Mouse (Mus musculus) midbrain, embryonic 10.5 days (tissue): ENCODE measurements around the gene Prkaa1. TPM values are rescaled to one million over a fixed set of nuclear protein-coding genes. Genes with fewer than 3 reads are reported as not detected.
"Not testable (repeated sequence)": the region's sequence is repeated elsewhere in the genome, so short reads cannot be mapped to it uniquely, and the experiment has no call there.

Source experiments
- DNase-seq: peaks from one replicate; pipeline ENCODE4 v3.0.0-alpha.2; 2017; ENCODE audit warnings: low spot score
- H3K27ac ChIP-seq: fragments of 300-500 bp; sonication (generic); replicated peaks from 2 replicates; pipeline ENCODE4 v1.5.1; 2016; ENCODE audit warnings: mild to moderate bottlenecking
- H3K27me3 ChIP-seq: fragments of 300-500 bp; sonication (generic); 2 replicates; pipeline ENCODE4 v1.6.1; 2016; ENCODE audit warnings: low read depth, mild to moderate bottlenecking; ENCODE audit not compliant: poor library complexity, severe bottlenecking
- H3K36me3 ChIP-seq: fragments of 300-500 bp; sonication (generic); 2 replicates; pipeline ENCODE4 v1.6.1; 2016; ENCODE audit warnings: mild to moderate bottlenecking, moderate library complexity
- H3K4me1 ChIP-seq: fragments of 300-500 bp; sonication (generic); 2 replicates; pipeline ENCODE4 v1.6.1; 2016
- H3K4me3 ChIP-seq: fragments of 300-500 bp; sonication (generic); 2 replicates; pipeline ENCODE4 v1.5.1; 2016; ENCODE audit warnings: mild to moderate bottlenecking, moderate library complexity
- H3K9me3 ChIP-seq: fragments of 300-500 bp; sonication (generic); replicated peaks from 2 replicates; pipeline ENCODE4 v1.6.1; 2016; ENCODE audit warnings: mild to moderate bottlenecking
- WGBS: fragments of 180-500 bp; shearing (Covaris S2); methylation state at CpG from one replicate; pipeline ENCODE4 v1.1.7; 2016; 5-methylcytosine and 5-hydroxymethylcytosine counted together
- polyA plus RNA-seq: library from polyadenylated mRNA; unstranded; fragments of >200 nt; fragmentation: Nextera tagmentation; extraction: Ambion mirVana; gene quantifications from 2 replicates; pipeline ENCODE4 v1.2.1, GENCODE M21; 2016

Gene Prkaa1
- polyA plus RNA-seq, 1 experiment from 2014 or later, result 13.6 TPM

DNA sequence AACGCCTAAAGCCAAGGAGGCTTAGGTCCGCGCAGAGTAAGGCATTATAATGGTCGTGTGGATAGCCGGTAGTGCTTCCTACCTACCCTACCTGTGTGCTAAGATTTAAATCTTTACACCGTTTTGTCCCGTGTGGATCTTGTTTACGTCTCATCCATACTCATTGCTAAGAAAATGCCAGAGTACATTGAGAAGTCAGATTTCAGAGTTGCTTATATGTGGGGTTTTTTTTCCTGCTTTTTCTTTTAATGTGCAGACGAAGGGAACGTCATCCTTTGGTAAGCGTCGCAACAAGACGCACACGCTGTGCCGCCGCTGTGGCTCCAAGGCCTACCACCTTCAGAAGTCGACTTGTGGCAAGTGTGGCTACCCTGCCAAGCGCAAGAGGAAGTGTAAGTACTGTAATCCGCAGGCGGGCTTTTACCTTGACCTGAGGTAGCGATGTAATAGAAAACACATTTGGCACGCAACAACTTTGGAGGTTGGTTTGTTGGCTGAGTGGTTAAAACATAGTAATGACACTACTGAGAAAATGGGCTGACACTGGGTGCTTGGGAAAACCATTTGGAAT is 26.5 kb upstream of the Prkaa1 start:
- Histone ChIP-seq H3K27me3 (no peaks in the 10 kb centered on the region), H3K4me3 (peak overlapping the region; percentile 86), H3K4me1 (peaks cover 23% of the 10 kb centered on the region), H3K36me3 (peaks cover 49% of the 10 kb centered on the region), H3K9me3 (no peaks in the 10 kb centered on the region), H3K27ac (peak overlapping the region; percentile 95)
- no peak for DNase-seq
- 4% methylated on average over 22 of the region's 22 CpGs for WGBS

DNA sequence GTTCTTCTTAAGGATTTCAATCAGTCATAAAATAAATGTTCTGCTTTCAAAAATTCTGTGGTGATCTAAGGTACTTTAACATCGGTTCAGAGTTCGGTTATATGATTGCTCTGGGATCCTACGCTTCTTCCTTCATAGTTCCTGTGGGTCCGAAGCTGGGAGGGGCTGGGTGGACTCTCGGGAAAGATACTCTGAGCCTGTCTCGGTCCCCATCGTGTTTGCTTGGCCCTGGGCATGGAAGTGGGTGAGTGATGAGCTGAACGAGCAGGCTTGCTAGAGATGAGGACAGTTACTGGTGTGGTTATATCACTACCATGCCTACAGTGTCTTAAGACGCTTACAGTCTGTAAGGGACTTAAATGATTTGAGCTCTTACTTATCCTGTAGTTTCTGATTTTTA is 25.0 kb upstream of the Prkaa1 start:
- WGBS, result 93% methylated on average over 9 of the region's 9 CpGs
- peaks cover 64% of the 10 kb centered on the region for H3K36me3 ChIP-seq
- no peak overlapping the region for H3K4me3 ChIP-seq

DNA sequence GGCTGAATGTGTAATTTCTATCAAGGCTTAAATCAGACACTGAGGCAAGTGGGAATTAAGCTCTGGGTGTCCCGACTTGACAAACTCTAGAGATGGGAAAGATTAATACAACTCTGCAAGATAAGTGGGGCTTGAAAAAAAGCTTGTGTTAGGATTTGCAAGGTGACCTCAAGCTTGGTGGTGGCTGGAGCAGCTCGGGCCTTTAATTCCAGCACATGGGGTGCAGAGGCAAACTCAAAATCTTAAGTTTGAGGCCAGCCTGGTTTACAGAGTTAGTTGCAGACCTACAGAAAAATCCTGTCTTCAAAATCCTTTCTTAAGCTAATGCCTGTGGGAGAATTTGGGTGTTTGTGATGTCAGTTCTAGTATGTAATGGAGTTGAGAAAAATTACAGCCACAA is 24.5 kb upstream of the Prkaa1 start:
- 97% methylated on average over 2 of the region's 2 CpGs for WGBS
- DNase-seq, result no peak
- Histone ChIP-seq H3K27ac (no peak overlapping the region), H3K4me1 (peaks cover 23% of the 10 kb centered on the region), H3K36me3 (peaks cover 69% of the 10 kb centered on the region), H3K9me3 (no peaks in the 10 kb centered on the region), H3K4me3 (no peak overlapping the region), H3K27me3 (no peaks in the 10 kb centered on the region)

More for the DNA sequence above, 25.0 kb upstream of the Prkaa1 start:
- peaks cover 23% of the 10 kb centered on the region for H3K4me1 ChIP-seq
- no peaks in the 10 kb centered on the region for H3K27me3 ChIP-seq
- no peaks in the 10 kb centered on the region for H3K9me3 ChIP-seq
- no peak overlapping the region for H3K27ac ChIP-seq
- no peak for DNase-seq

DNA sequence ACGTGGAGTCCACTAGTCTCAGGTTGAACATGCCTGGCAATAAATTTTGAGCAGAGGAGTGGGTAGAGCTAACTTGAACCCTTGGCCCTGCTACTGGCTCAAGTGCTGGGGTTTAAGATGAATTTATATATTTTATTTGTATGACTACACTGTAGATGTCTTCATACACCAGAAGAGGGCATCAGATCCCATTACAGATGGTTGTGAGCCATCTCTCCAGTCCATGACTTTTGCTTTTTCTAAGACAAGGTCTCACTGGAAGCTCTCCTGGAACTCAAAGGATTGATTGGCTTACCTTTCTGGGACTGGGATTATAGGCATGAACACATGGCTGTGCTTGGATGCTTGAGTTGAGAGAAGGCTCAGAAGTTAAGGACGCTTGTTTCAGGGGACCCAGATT is 24.0 kb upstream of the Prkaa1 start:
- WGBS, result 91% methylated on average over 2 of the region's 2 CpGs
- peaks cover 75% of the 10 kb centered on the region for H3K36me3 ChIP-seq
- H3K9me3 ChIP-seq, result no peaks in the 10 kb centered on the region
- DNase-seq, result no peak
- peaks cover 21% of the 10 kb centered on the region for H3K4me1 ChIP-seq
- H3K27me3 ChIP-seq, result no peaks in the 10 kb centered on the region
- H3K4me3 ChIP-seq, result no peak overlapping the region
- no peak overlapping the region for H3K27ac ChIP-seq

DNA sequence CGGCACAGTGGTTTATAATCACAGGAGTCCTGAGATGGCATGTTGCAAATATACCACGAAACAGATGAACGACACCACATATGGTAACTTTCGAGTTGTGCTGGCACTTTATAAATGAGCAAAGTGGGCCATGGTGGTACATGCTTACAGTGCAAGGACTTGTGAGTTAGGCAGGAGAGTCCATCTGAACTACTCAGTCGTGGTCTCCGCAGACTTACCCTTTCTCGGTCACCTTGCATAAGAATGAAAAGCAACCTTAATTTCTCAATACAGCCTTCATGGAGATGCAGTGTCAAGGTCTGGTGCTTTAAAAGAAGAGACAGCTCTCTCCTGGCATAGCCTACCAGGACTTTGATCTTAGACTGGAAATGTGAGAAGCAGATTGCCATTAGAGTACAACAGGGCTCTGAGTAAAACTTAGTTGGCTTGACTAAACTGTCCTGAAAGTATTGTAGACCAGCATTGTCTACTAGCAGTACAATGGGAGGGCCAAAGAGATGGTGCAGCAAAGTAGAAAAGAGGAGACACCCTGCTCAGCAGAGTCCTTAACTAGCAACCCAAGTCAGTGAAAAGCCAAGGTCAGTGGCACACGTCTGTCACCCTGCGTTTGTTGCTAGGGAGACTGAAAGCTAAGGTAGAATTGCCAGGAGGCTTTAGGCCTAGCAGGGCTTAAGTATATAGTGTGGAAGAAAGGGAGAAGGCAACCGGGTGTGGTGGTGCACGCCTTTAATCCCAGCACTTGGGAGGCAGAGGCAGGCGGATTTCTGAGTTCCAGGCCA is 21.9 kb upstream of the Prkaa1 start:
- no peaks in the 10 kb centered on the region for H3K9me3 ChIP-seq
- no peaks in the 10 kb centered on the region for H3K27me3 ChIP-seq
- peaks cover 81% of the 10 kb centered on the region for H3K36me3 ChIP-seq
- 90% methylated on average over 12 of the region's 12 CpGs for WGBS
- H3K4me1 ChIP-seq, result peaks cover 12% of the 10 kb centered on the region
- no peak for DNase-seq
- H3K27ac ChIP-seq, result no peak overlapping the region
- no peak overlapping the region for H3K4me3 ChIP-seq

DNA sequence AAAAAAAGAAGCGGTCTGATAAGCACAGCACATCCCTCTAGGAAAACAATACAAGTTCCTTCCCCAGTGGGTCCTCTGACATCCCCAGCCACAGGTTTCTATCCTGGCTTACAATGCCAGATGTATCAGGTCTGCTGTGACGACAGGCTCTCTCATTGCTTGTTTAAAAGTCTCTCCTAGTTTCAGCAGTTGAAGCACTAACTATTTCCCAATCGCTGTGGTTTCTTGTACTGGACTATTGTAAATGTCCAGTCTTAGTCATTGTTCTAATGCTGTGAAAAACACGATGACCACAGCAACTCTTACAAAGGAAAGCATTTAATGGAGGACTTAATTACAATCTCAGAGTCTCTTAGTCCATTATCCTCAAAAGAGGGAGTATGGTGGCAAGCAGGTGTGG is 17.2 kb upstream of the Prkaa1 start:
- no peaks in the 10 kb centered on the region for H3K9me3 ChIP-seq
- 75% methylated on average over 4 of the region's 4 CpGs for WGBS
- no peaks in the 10 kb centered on the region for H3K27me3 ChIP-seq
- no peak overlapping the region for H3K27ac ChIP-seq
- peaks cover 39% of the 10 kb centered on the region for H3K36me3 ChIP-seq
- no peaks in the 10 kb centered on the region for H3K4me1 ChIP-seq
- H3K4me3 ChIP-seq, result no peak overlapping the region
- DNase-seq, result no peak

DNA sequence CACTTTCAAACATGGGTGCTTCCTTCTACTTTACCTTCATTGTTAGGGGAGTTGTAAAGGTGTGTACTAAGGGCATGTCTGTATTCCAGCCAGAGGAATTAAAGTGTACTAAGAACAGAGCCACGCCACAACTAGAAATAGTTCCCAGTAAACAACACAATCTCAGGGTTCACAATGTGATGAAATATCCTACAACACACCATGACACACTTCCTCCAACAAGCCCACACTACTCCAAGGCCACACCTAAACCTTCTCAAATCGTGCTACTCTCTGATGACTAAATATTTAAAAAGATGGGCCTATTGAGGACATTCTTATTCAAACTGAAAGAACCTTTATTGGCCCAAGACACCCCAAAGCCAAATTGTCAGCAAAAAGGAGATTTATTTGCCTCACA is 16.2 kb upstream of the Prkaa1 start:
- Histone ChIP-seq H3K27me3 (no peaks in the 10 kb centered on the region), H3K27ac (no peak overlapping the region), H3K9me3 (no peaks in the 10 kb centered on the region), H3K4me1 (no peaks in the 10 kb centered on the region), H3K36me3 (peaks cover 29% of the 10 kb centered on the region), H3K4me3 (no peak overlapping the region)
- no peak for DNase-seq
- WGBS, result 83% methylated on average over 2 of the region's 2 CpGs

DNA sequence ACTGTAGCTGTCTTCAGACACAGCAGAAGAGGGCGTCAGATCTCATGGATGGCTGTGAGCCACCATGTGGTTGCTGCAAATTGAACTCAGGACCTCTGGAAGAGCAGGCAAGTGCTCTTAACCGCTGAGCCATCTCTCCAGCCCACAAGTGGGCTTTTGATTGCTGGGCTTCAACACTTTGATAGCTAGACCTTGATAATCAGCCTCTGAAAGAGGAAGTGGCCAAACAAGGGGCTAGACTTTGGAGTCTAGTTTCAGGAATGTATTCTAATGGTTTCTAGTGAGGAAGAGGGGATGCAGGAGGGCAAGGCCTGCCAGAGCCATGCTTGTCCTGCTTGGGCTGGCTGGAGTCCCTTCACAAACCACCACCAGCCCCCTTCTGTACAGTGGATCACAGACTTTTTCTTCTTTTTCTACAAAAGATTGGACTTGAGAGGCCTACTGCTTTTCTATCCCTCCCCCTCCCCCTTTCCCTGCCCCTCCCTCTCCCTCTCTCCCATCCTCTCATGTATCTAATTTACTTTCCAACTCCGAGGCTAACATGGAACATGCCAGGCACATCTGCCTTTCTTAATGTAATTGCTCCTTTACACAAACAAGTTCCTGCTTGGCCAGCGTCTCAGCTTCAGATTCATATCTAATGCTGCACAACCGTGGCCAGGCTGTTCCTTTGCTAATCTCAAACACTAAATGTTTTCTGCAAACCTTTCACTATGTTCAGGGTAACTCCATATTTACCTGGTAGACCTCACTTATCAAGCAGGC is 15.3 kb upstream of the Prkaa1 start:
- Histone ChIP-seq H3K27me3 (no peaks in the 10 kb centered on the region), H3K27ac (no peak overlapping the region), H3K4me3 (no peak overlapping the region), H3K4me1 (no peaks in the 10 kb centered on the region), H3K9me3 (no peaks in the 10 kb centered on the region), H3K36me3 (peaks cover 20% of the 10 kb centered on the region)
- WGBS, result 82% methylated on average over 5 of the region's 5 CpGs
- DNase-seq, result no peak

DNA sequence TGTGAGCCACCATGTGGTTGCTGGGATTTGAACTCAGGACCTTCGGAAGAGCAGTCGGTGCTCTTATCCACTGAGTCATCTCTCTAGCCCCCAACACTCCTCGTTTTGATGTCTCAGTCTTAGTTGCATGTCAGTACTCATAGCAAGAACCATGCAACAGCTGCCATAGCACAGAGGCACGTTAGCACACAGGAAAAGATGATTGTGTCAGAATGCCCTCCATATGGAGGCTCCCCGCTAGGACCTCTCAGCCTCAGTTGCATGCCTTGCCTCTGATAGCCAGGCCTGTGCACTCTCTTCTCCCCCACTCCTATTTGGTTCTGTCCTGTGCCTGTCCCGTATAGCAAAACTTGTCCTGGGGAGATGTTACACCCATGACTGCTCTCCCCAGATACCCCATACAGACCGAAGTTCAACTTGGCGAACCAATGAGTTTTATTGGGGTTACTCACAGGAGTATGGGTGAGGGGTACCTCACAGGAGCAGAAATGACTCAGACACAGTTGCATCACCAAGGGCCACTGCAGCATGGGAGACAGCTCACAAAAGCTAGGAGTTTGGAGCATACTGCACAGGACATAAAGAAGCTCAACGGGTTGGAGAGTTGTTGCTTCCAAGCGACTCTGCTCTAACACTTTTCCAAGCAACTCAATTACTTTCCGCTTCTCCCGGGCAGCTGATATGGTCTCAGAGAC is 14.4 kb upstream of the Prkaa1 start:
- no peak for DNase-seq
- no peaks in the 10 kb centered on the region; the same call in 1 of the 2 replicates for H3K4me1 ChIP-seq
- H3K9me3 ChIP-seq, result no peaks in the 10 kb centered on the region
- peaks cover 11% of the 10 kb centered on the region for H3K36me3 ChIP-seq
- no peak overlapping the region for H3K4me3 ChIP-seq
- no peak overlapping the region for H3K27ac ChIP-seq
- WGBS, result 92% methylated on average over 12 of the region's 12 CpGs
- H3K27me3 ChIP-seq, result no peaks in the 10 kb centered on the region

DNA sequence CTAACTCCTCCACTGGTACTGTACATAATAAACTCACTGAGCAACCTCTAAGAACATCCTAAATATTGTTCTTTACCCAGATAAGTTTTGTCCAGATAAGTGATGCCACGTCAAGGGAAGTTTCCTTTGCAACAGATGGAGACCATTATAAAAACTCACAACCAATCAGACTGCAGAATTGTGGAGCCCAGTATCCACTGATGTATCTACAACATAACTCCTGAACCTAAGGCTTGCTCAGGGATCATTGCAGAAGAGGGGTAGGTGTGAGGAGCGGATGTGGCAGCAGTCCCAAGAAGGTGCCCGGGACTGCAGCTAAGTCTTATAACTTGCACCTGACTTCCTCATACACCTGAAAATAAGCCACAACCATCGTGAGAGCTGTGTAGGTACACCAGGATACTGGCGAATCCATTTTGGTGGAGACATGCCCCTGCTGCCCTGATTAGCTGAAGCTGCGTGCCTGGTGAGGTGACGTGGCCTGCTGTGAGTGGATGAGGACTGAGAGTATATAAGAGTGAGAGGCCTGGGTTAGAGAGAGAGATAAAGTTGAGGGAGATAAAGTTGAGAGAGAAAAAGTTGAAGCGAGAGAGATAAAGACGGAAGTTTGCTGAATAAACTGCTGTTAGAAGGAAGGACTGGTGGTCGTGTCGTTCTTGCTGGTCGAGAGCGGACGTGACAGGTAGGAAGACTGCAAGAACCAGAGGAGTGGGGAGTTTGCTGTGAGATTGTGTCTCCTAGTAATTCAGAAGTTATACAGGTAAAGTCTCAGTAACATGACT is 12.6 kb upstream of the Prkaa1 start:
- H3K27ac ChIP-seq, H3K4me3 ChIP-seq, DNase-seq, H3K4me1 ChIP-seq, H3K9me3 ChIP-seq, H3K27me3 ChIP-seq, H3K36me3 ChIP-seq: not testable (repeated sequence)
- 90% methylated on average over 14 of the region's 14 CpGs for WGBS

DNA sequence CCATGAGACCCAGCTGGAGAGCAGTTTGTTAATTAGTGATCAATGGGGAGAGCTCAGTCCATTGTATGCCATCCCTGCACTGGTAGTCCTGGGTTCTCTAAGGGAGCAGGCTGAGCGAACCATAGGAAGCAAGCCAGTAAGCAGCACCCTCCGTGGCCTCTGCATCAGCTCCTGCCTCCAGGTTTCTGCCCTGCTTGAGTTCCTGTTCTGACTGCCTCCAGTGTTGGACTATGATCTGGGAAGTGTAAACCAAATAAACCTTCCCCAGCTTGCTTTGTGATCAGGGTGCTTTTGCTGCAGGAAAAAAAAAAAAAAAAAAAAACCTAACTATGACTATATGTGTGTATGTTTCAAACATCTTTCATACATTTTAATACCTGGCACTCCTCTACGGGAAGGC is 10.4 kb upstream of the Prkaa1 start:
- H3K36me3 ChIP-seq, result no peaks in the 10 kb centered on the region
- DNase-seq, result no peak
- no peak overlapping the region for H3K4me3 ChIP-seq
- H3K27ac ChIP-seq, result no peak overlapping the region
- no peaks in the 10 kb centered on the region; the same call in 1 of the 2 replicates for H3K4me1 ChIP-seq
- no peaks in the 10 kb centered on the region for H3K9me3 ChIP-seq
- WGBS, result 61% methylated on average over 3 of the region's 3 CpGs
- no peaks in the 10 kb centered on the region for H3K27me3 ChIP-seq

DNA sequence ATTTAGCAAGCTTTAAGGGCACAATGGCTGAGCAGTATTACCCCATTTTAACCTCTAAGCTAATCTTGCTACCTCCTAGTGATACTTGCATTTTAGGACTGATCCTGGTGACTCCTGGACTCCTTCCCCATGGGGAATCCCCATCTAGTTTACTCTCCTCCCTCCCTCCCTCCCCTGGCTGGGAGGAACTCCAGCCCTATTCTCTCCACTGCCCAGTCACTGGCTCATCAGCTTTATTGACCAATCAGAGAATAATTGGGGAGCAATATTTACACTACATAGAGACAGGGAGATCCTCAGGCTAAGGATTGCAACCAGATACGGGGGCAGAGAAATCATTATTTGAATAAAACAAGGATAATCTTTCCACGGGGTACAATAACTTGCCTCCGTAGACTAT is 9.5 kb upstream of the Prkaa1 start:
- H3K4me1 ChIP-seq, result no peaks in the 10 kb centered on the region; the same call in 1 of the 2 replicates
- 76% methylated on average over 3 of the region's 3 CpGs for WGBS
- H3K4me3 ChIP-seq, result no peak overlapping the region
- H3K9me3 ChIP-seq, result no peaks in the 10 kb centered on the region
- no peaks in the 10 kb centered on the region for H3K27me3 ChIP-seq
- H3K36me3 ChIP-seq, result no peaks in the 10 kb centered on the region
- DNase-seq, result no peak
- H3K27ac ChIP-seq, result no peak overlapping the region
